Mouse (Mus musculus): ENCODE results near the gene Myl6. TPM values are rescaled to one million over a fixed set of nuclear protein-coding genes. Genes with fewer than 3 reads are reported as not detected.

Gene Myl6
- total and polyA plus RNA-seq, 3 experiments: 445 to 985 (median 786) TPM

Small RNA genes lying within 50 kb of the gene (microRNA-seq; reads per million reads assigned to microRNA genes)
- gene Mir6916: 0.41 to 0.44 reads per million in 2 experiments
- gene Mir8105: 1.5 to 2.5 reads per million in 2 experiments

Other genes starting within 250 kb of the Myl6 start
- 1 to 10 TPM in 1 of 2 experiments, not detected in 1; 1.5 TPM for gene Apon, start 240.0 kb downstream of the Myl6 start, total RNA-seq (2021)
- gene Apon, start 240.0 kb downstream of the Myl6 start, polyA plus RNA-seq (2012; rRNA removed): 0.10 and 0.40 TPM in 2 replicates
- 10 to 100 TPM in 1 of 2 experiments, under 1 TPM in 1; 0.76 to 19.1 TPM for gene Apof, start 225.5 kb downstream of the Myl6 start, total RNA-seq (2021)
- gene Apof, start 225.5 kb downstream of the Myl6 start, polyA plus RNA-seq (2012; rRNA removed): 11.0 and 25.2 TPM in 2 replicates
- gene Stat2, start 223.6 kb downstream of the Myl6 start, total RNA-seq (2021): 10 to 100 TPM; 24.0 to 33.5 TPM
- gene Stat2, start 223.6 kb downstream of the Myl6 start, polyA plus RNA-seq (2012; rRNA removed): 37.3 and 39.2 TPM in 2 replicates
- not detected for gene Il23a, start 195.4 kb downstream of the Myl6 start, total RNA-seq (2021)
- gene Il23a, start 195.4 kb downstream of the Myl6 start, polyA plus RNA-seq (2012; rRNA removed): not detected in 2 replicates
- 10 to 100 TPM; 13.8 to 18.3 TPM for gene Pan2, start 190.8 kb downstream of the Myl6 start, total RNA-seq (2021)
- 17.2 and 20.4 TPM in 2 replicates for gene Pan2, start 190.8 kb downstream of the Myl6 start, polyA plus RNA-seq (2012; rRNA removed)
- gene Cnpy2, start 171.7 kb downstream of the Myl6 start, total RNA-seq (2021): 100 to 1,000 TPM; 180 to 204 TPM
- 20.1 and 28.6 TPM in 2 replicates for gene Cnpy2, start 171.7 kb downstream of the Myl6 start, polyA plus RNA-seq (2012; rRNA removed)
- 100 to 1,000 TPM; 391 to 444 TPM for gene Cs, start 156.4 kb downstream of the Myl6 start, total RNA-seq (2021)
- gene Cs, start 156.4 kb downstream of the Myl6 start, polyA plus RNA-seq (2012; rRNA removed): 315 and 332 TPM in 2 replicates
- 10 to 100 TPM; 72.2 to 77.1 TPM for gene Coq10a, start 125.1 kb downstream of the Myl6 start, total RNA-seq (2021)
- gene Coq10a, start 125.1 kb downstream of the Myl6 start, polyA plus RNA-seq (2012; rRNA removed): 44.2 and 116 TPM in 2 replicates
- gene Ankrd52, start 117.0 kb downstream of the Myl6 start, total RNA-seq (2021): 10 to 100 TPM; 48.3 to 59.3 TPM
- gene Ankrd52, start 117.0 kb downstream of the Myl6 start, polyA plus RNA-seq (2012; rRNA removed): 44.2 and 53.1 TPM in 2 replicates
- not detected for gene Slc39a5, start 92.9 kb downstream of the Myl6 start, total RNA-seq (2021)
- not detected in 2 replicates for gene Slc39a5, start 92.9 kb downstream of the Myl6 start, polyA plus RNA-seq (2012; rRNA removed)
- 10 to 100 TPM; 79.3 to 93.8 TPM for gene Nabp2, start 82.7 kb downstream of the Myl6 start, total RNA-seq (2021)
- 21.3 and 22.2 TPM in 2 replicates for gene Nabp2, start 82.7 kb downstream of the Myl6 start, polyA plus RNA-seq (2012; rRNA removed)
- 10 to 100 TPM; 39.1 to 41.7 TPM for gene Rnf41, start 82.5 kb downstream of the Myl6 start, total RNA-seq (2021)
- 24.4 and 28.4 TPM in 2 replicates for gene Rnf41, start 82.5 kb downstream of the Myl6 start, polyA plus RNA-seq (2012; rRNA removed)
- gene Smarcc2, start 34.9 kb downstream of the Myl6 start, total RNA-seq (2021): 100 to 1,000 TPM; 120 to 128 TPM
- 129 and 130 TPM in 2 replicates for gene Smarcc2, start 34.9 kb downstream of the Myl6 start, polyA plus RNA-seq (2012; rRNA removed)
- 1 to 10 TPM; 6.2 to 8.3 TPM for gene Myl6b, start 4.5 kb upstream of the Myl6 start, total RNA-seq (2021)
- 5.1 and 5.7 TPM in 2 replicates for gene Myl6b, start 4.5 kb upstream of the Myl6 start, polyA plus RNA-seq (2012; rRNA removed)
- 10 to 100 TPM; 26.1 to 32.6 TPM for gene Esyt1, start 31.7 kb upstream of the Myl6 start, total RNA-seq (2021)
- gene Esyt1, start 31.7 kb upstream of the Myl6 start, polyA plus RNA-seq (2012; rRNA removed): 52.8 and 59.6 TPM in 2 replicates
- gene Zc3h10, start 53.6 kb upstream of the Myl6 start, total RNA-seq (2021): 10 to 100 TPM; 11.7 to 12.3 TPM
- gene Zc3h10, start 53.6 kb upstream of the Myl6 start, polyA plus RNA-seq (2012; rRNA removed): 16.0 and 16.3 TPM in 2 replicates
- gene Rpl41, start 55.2 kb upstream of the Myl6 start, total RNA-seq (2021): 1,000 to 10,000 TPM; 3,028 to 3,144 TPM
- gene Rpl41, start 55.2 kb upstream of the Myl6 start, polyA plus RNA-seq (2012; rRNA removed): 1,154 and 1,178 TPM in 2 replicates
- 10 to 100 TPM; 79.7 to 88.2 TPM for gene Pa2g4, start 71.8 kb upstream of the Myl6 start, total RNA-seq (2021)
- gene Pa2g4, start 71.8 kb upstream of the Myl6 start, polyA plus RNA-seq (2012; rRNA removed): 6.4 and 8.6 TPM in 2 replicates
- 1 to 10 TPM; 2.3 to 3.8 TPM for gene Erbb3, start 95.5 kb upstream of the Myl6 start, total RNA-seq (2021)
- 1.1 and 1.3 TPM in 2 replicates for gene Erbb3, start 95.5 kb upstream of the Myl6 start, polyA plus RNA-seq (2012; rRNA removed)
- gene Rps26, start 132.6 kb upstream of the Myl6 start, total RNA-seq (2021): 100 to 1,000 TPM; 715 to 972 TPM
- 581 and 897 TPM in 2 replicates for gene Rps26, start 132.6 kb upstream of the Myl6 start, polyA plus RNA-seq (2012; rRNA removed)
- 1 to 10 TPM; 1.9 to 2.6 TPM for gene Ikzf4, start 151.8 kb upstream of the Myl6 start, total RNA-seq (2021)
- 3.1 and 3.5 TPM in 2 replicates for gene Ikzf4, start 151.8 kb upstream of the Myl6 start, polyA plus RNA-seq (2012; rRNA removed)
- gene Suox, start 179.9 kb upstream of the Myl6 start, total RNA-seq (2021): 10 to 100 TPM; 29.2 to 32.7 TPM
- gene Suox, start 179.9 kb upstream of the Myl6 start, polyA plus RNA-seq (2012; rRNA removed): 10.2 and 10.8 TPM in 2 replicates
- 100 to 1,000 TPM; 112 to 127 TPM for gene Rab5b, start 202.1 kb upstream of the Myl6 start, total RNA-seq (2021)
- 46.5 and 69.5 TPM in 2 replicates for gene Rab5b, start 202.1 kb upstream of the Myl6 start, polyA plus RNA-seq (2012; rRNA removed)
- gene Pmel, start 210.1 kb upstream of the Myl6 start, total RNA-seq (2021): 1 to 10 TPM in 1 of 2 experiments, under 1 TPM in 1; 0.86 to 1.0 TPM
- 0.30 and 0.76 TPM in 2 replicates for gene Pmel, start 210.1 kb upstream of the Myl6 start, polyA plus RNA-seq (2012; rRNA removed)
- gene Cdk2, start 210.9 kb upstream of the Myl6 start, total RNA-seq (2021): 10 to 100 TPM; 12.6 to 16.2 TPM
- gene Cdk2, start 210.9 kb upstream of the Myl6 start, polyA plus RNA-seq (2012; rRNA removed): 10.5 and 10.7 TPM in 2 replicates

Measured in adrenal gland, adult 2 months (tissue).